Mouse (Mus musculus) ES-E14 (cell line): Measurements from ENCODE around the gene Fam53a. TPM values are rescaled to one million over a fixed set of nuclear protein-coding genes. Genes with fewer than 3 reads are reported as not detected.
A peak's percentile ranks its signal among the peaks of the same experiment; 100 is the strongest.

ENCODE experiments used
- DNase-seq: peaks from one replicate; pipeline ENCODE4 v3.0.0-alpha.2; 2013; ENCODE audit warnings: low read depth, low spot score
- H3K27ac ChIP-seq: 2 replicates; pipeline ENCODE4 v1.5.1; 2012; ENCODE audit warnings: low read depth, mild to moderate bottlenecking, low read length, moderate library complexity, mixed read lengths; ENCODE audit not compliant: poor library complexity, insufficient read depth, severe bottlenecking
- H3K36me3 ChIP-seq: 2 replicates; pipeline ENCODE4 v1.6.1; 2012; ENCODE audit warnings: mild to moderate bottlenecking, low read length, moderate library complexity, mixed read lengths; ENCODE audit not compliant: control insufficient read depth, poor library complexity, insufficient read depth, severe bottlenecking
- H3K4me1 ChIP-seq, 2 experiments: fragments of 150-350 bp in 1 of 2; sonication (generic) in 1 of 2; 2 replicates each; pipeline ENCODE4 v1.6.1; 2012; ENCODE audit warnings: low read length in 2 of 2, mild to moderate bottlenecking in 1 of 2, mixed read lengths in 1 of 2; ENCODE audit not compliant: control insufficient read depth in 2 of 2, insufficient read depth in 2 of 2, poor library complexity in 1 of 2
- H3K4me3 ChIP-seq, 2 experiments: fragments of 150-350 bp in 1 of 2; sonication (generic) in 1 of 2; 2 replicates each; pipeline ENCODE4 v1.5.1; 2012; ENCODE audit warnings: low read length in 2 of 2, low read depth in 1 of 2, mild to moderate bottlenecking in 1 of 2, mixed read lengths in 1 of 2; ENCODE audit not compliant: insufficient read depth in 1 of 2, poor library complexity in 1 of 2, severe bottlenecking in 1 of 2
- H3K9ac ChIP-seq: 2 replicates; pipeline ENCODE4 v1.6.1; 2012; ENCODE audit warnings: low read depth, mild to moderate bottlenecking, low read length, mixed read lengths; ENCODE audit not compliant: poor library complexity, insufficient read depth, severe bottlenecking
- H3K9me3 ChIP-seq: fragments of 150-350 bp; sonication (generic); 2 replicates; pipeline ENCODE4 v1.6.1; 2012; ENCODE audit warnings: low read depth, mild to moderate bottlenecking, low read length; ENCODE audit not compliant: control insufficient read depth, insufficient read depth
- CHD2 ChIP-seq: IDR thresholded peaks from 2 replicates; pipeline ENCODE4 v1.6.1; 2014; ENCODE audit warnings: mild to moderate bottlenecking, low read depth, low read length, inconsistent platforms
- HCFC1 ChIP-seq: IDR thresholded peaks from 2 replicates; pipeline ENCODE4 v1.6.1; 2012; ENCODE audit warnings: low read length, inconsistent platforms, borderline replicate concordance; ENCODE audit not compliant: insufficient read depth
- MAFK ChIP-seq: IDR thresholded peaks from 2 replicates; pipeline ENCODE4 v1.6.1; 2014; ENCODE audit warnings: mild to moderate bottlenecking, low read depth, low read length, inconsistent platforms; ENCODE audit not compliant: insufficient read depth
- ZC3H11A ChIP-seq: IDR thresholded peaks from 2 replicates; pipeline ENCODE4 v1.6.1; 2012; ENCODE audit warnings: low read depth, mild to moderate bottlenecking, inconsistent platforms, low read length, borderline replicate concordance
- ZNF384 ChIP-seq: IDR thresholded peaks from 2 replicates; pipeline ENCODE4 v1.6.1; 2012; ENCODE audit warnings: low read depth, low read length, inconsistent platforms
- in situ Hi-C, 2 experiments: fragments of 600-800 bp; cut with MboI; formaldehyde crosslinking; loops; one replicate each; pipeline ENCODE4 v1.15.1; 2025; ENCODE audit warnings: low sequenced_read_pairs in 2 of 2, inconsistent platforms in 1 of 2; ENCODE audit not compliant: unreplicated experiment in 2 of 2
- total RNA-seq: library from RNA; depleted of rRNA; stranded (reverse); fragments of 300-350 nt; gene quantifications from 2 replicates; pipeline ENCODE4 v1.2.3, GENCODE M21; 2012

Fam53a gene
- total RNA-seq, 1 experiment, result 22.4 TPM

GRCm38 (mm10) chr5:33656739-33657138, 27.3 kb upstream of the Fam53a start:
- no peak for TF ChIP-seq CHD2
- no peak for TF ChIP-seq MAFK
- no peak for TF ChIP-seq HCFC1
- TF ChIP-seq ZNF384, result no peak
- TF ChIP-seq ZC3H11A, result no peak
- DNase-seq, result no peak
- H3K4me1 ChIP-seq, result peaks cover 0 to 2% of the 10 kb centered on the region in 2 experiments; a peak in 1 of 4 replicates
- no peak overlapping the region for H3K27ac ChIP-seq
- no peaks in the 10 kb centered on the region for H3K9me3 ChIP-seq
- H3K4me3 ChIP-seq, result peak overlapping the region; percentile 77 to 79
- H3K36me3 ChIP-seq, result peaks cover 11% of the 10 kb centered on the region
- peak overlapping the region; percentile 73 for H3K9ac ChIP-seq
- in situ Hi-C loops, result no loop called here

GRCm38 (mm10) chr5:33655251-33655840, 25.9 kb upstream of the Fam53a start:
- Histone ChIP-seq H3K36me3 (peaks cover 7% of the 10 kb centered on the region), H3K27ac (no peak overlapping the region), H3K9ac (no peak overlapping the region), H3K4me3 (no peak overlapping the region), H3K9me3 (no peaks in the 10 kb centered on the region), H3K4me1 (peaks cover 0 to 2% of the 10 kb centered on the region in 2 experiments; a peak in 1 of 4 replicates)
- TF ChIP-seq CHD2 (no peak), ZC3H11A (no peak), MAFK (no peak), HCFC1 (no peak), ZNF384 (no peak)
- in situ Hi-C loops, result no loop called here
- DNase-seq, result no peak

GRCm38 (mm10) chr5:33654424-33654823, 25.0 kb upstream of the Fam53a start:
- Histone ChIP-seq H3K9ac (no peak overlapping the region), H3K4me3 (no peak overlapping the region), H3K4me1 (peaks cover 0 to under 1% of the 10 kb centered on the region in 2 experiments; a peak in 1 of 4 replicates), H3K27ac (no peak overlapping the region), H3K36me3 (peaks cover 7% of the 10 kb centered on the region), H3K9me3 (no peaks in the 10 kb centered on the region)
- in situ Hi-C loops, result no loop called here
- no peak for TF ChIP-seq ZC3H11A
- TF ChIP-seq HCFC1, result no peak
- no peak for TF ChIP-seq CHD2
- no peak for TF ChIP-seq MAFK
- no peak for TF ChIP-seq ZNF384
- DNase-seq, result no peak

GRCm38 (mm10) chr5:33652783-33653173, 23.3 kb upstream of the Fam53a start:
- no peaks in the 10 kb centered on the region; a peak in 1 of 4 replicates for H3K4me1 ChIP-seq
- peak overlapping the region; percentile 95 for H3K9ac ChIP-seq
- H3K9me3 ChIP-seq, result no peaks in the 10 kb centered on the region
- H3K36me3 ChIP-seq, result peaks cover 11% of the 10 kb centered on the region
- peak overlapping the region; percentile 59 to 95 for H3K4me3 ChIP-seq
- DNase-seq, result no peak
- TF ChIP-seq CHD2 (no peak), ZC3H11A (no peak), MAFK (no peak), HCFC1 (no peak)
- in situ Hi-C loops, result no loop called here
- no peak overlapping the region for H3K27ac ChIP-seq
